Mouse (Mus musculus) heart, postnatal 14 days (tissue): ENCODE measurements at regions not wholly inside any gene's neighbourhood (a gene's known extent, or its start where the extent isn't known, plus 50 kb on each side); places are given as distances from the start of the nearest gene placed in this dataset.

Experiments used
- DNase-seq, 2 experiments: peaks; one replicate each; pipeline ENCODE4 v3.0.0; 2021 to 2022
- intact Hi-C: fragments of 180-260 bp; cut with DNase I; formaldehyde crosslinking; loops from one replicate; pipeline ENCODE4 v1.15.1; 2025

- intact Hi-C loops = loop anchor here (5.0 kb wide), 1 partner anchor 75 kb away; the partner anchor contains the start of gene S1pr3
Measured at GRCm38 (mm10) chr13:51332271-51332670, 76.2 kb upstream of the S1pr3 start.

DNA sequence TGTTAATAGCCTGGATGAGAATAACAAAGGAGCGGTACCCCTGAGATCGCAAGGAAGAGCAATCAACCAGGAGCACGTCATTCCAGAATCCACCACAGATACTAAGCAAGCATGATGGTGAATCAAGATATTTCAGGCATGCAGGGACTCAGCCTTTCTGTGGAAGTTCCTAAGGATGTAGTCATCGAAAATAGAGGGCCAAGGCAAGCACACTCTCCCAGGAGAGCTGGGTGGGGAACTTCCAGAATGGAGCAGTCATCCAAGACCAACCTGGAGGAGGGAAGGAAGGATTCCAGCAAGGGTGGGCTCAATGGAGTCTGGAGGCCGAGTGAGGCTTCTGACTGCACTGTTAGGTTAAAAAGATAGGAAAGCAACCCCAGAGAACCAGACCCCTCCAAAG is 75.0 kb upstream of the S1pr3 start:
- intact Hi-C loops = loop anchor here (5.0 kb wide), 1 partner anchor 74 kb away; the partner anchor contains the start of gene S1pr3
- no peak for DNase-seq

More at GRCm38 (mm10) chr13:51332271-51332670, 76.2 kb upstream of the S1pr3 start:
- DNase-seq = no peak

- no peak for DNase-seq
- intact Hi-C loops = no loop called here
Measured at GRCm38 (mm10) chr13:51336726-51337125, 71.7 kb upstream of the S1pr3 start.

DNA sequence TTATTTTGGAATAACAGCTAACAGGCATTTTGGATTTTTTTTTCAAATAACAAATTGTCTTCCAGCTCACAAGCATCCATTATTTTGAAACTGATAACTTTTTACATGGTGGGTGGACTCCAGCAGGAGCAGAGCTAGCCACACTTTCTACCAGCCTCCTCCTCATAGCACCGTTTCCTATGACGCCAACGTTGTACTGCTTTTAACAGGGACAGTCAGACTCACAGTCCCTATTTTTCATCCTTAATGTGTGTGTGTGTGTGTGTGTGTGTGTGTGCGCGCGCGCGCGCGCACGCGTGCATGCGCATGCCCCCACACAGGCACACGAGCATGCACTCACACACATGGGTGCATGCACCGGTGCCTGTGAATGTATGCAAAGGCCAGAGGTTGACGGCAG is 70.5 kb upstream of the S1pr3 start:
- DNase-seq = no peak
- intact Hi-C loops = no loop called here

DNA sequence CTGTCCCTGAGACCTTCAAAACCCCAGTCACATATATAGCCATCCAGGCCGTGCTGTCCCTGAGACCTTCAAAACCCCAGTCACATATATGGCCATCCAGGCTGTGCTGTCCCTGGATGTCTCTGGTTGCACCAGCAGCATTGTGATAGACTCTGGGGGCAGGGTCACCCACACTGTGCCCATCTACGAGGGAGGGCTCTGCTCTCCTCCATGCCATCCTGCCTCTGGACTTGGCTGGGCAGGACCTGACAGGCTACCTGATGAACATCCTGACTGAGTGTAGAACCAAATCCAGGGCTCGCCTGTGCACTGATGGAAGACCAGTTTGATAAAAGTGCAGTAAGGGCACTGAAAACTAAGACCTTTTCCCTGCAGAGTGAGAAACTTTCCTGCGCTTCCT is 63.1 kb upstream of the S1pr3 start:
- intact Hi-C loops = no loop called here
- DNase-seq = no peak

DNA sequence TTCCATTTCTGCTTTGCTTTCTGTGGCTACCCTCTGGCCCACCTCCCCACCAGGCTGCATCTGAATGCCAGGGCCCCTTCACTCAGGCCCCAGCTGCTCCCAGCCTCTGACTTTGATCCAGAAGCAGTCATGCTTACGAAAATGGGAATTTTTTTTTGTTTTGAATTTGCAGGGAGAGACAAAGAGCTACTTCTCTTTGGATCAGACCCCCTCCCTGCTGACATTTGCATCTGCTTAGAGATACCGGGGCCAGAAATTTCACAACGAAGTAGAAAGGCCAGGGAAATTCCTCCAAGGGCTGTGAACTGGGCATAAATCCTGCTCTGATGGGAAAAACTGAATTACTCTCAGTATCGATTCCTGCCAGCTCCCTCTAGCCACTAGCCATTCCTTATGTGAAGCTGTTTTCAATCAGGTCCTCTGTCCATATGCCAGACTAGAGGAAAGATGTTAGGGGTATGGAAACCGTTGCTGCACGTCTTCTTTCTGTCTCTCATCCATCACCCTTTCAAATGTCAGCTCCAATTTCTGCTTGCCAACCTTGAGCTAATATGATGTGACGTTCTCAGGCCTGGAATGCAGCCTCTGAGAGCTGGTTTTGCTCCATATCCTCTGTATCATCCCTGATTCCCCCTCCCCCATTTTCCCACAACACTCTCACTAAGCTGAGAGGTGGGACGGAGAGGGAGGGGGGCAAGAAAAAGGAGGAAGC is 62.4 kb upstream of the S1pr3 start:
- peak; percentile 14 to 35 for DNase-seq
- intact Hi-C loops = no loop called here

DNA sequence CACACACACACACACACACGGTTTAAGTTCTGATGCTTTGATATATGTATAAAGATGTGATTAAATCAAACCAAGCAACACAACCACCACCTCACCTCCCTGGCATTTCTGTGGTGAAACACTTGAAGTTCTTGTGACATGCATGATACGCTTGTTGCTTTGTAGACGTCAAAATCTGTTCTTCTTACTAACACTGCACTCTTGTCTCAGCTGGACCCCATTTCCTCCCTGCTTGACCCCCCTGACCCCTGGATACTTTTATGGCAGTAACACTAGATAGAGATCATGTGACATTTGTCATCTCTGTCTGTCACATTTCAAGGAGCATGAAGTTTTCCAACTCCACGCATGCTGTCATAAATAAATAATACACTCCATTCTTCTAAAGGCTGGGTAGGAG is 59.7 kb upstream of the S1pr3 start:
- no peak for DNase-seq
- intact Hi-C loops = no loop called here

DNA sequence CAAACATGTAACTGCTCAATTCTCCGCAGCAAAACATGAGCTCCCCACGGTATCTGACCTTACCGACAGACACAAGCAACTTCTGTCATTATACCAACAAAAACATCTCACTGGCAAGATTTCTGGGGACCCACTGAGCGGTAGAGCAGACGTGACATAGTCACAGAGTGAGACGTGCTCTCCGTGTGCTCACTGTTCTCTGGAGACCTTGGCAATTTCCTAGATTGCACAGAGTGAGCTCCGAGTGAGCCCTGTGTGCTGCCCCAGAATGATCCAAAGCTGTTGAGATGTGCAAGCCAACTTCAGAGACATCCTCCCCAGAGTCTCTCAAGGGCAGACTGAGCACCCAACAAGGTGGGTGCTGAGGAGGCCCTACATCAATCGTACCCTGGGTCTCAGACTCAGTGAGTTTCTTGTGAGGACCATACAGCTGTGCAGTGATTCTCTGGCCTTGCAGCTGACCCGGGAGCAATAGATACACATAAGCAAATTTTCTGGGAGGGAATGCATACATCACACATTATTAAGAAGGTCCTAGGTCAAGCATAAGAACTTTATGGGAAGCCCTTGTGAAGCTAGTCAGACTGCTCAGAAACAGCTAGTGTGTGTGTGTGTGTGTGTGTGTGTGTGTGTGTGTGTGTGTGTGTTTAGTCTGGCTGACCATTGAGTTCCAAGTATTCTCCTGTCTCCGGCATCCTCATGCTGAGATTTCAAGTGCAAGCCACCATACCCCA is 58.5 kb upstream of the S1pr3 start:
- intact Hi-C loops = no loop called here
- DNase-seq = no peak

DNA sequence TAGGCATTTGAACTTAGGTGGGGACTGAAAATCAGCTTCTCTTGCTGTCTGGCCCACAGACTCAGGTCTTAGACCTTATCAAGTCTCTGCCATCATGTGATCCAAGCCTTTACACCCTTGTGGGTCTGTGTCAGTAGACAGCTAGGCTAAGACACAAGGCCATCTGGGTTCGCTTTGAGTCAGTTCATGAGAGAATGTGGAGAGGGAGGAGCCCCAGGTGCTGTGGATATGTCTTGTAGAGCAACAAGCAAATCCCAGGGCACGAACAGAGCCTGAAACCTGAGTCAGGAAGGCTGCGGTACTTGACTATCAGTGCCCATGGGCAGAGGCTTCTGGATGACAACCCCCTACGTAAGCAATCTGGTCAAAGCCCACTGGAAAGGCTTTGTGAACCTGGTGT is 55.6 kb upstream of the S1pr3 start:
- DNase-seq = no peak
- intact Hi-C loops = no loop called here

DNA sequence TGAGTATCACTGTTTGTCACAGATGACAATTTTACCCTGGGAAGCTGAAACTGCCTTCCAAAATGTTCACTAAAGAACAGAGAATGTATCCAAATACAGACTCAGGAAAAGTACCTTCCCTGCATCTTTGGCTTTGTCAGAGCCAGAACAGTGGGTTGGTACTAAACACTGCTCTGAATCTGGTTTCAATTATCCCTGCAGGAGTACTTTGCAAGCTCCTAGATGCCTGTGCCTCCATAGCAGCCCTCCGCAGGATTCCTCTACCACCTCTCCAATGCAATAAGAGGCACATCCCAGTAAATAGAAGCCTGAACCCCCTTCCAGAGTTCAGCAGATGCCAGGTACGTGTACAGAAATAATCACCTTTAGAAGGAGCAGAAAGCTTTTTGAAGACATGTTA is 52.9 kb upstream of the S1pr3 start:
- no peak for DNase-seq
- intact Hi-C loops = no loop called here
